Mouse (Mus musculus) gonadal fat pad, adult 2 months (tissue): ENCODE results near the gene Smim20. TPM values are rescaled to one million over a fixed set of nuclear protein-coding genes. Genes with fewer than 3 reads are reported as not detected.

Source experiments
- DNase-seq: peaks from one replicate; pipeline ENCODE4 v3.0.0-alpha.2; 2012; ENCODE audit warnings: low read depth
- polyA plus RNA-seq: library from polyadenylated mRNA; depleted of rRNA; stranded (reverse); fragments of >200 nt; gene quantifications from 2 replicates; pipeline ENCODE4 v1.2.3, GENCODE M21; 2012; rRNA removed

Smim20 gene
- polyA plus RNA-seq, 1 experiment, result 57.0 TPM

DNA sequence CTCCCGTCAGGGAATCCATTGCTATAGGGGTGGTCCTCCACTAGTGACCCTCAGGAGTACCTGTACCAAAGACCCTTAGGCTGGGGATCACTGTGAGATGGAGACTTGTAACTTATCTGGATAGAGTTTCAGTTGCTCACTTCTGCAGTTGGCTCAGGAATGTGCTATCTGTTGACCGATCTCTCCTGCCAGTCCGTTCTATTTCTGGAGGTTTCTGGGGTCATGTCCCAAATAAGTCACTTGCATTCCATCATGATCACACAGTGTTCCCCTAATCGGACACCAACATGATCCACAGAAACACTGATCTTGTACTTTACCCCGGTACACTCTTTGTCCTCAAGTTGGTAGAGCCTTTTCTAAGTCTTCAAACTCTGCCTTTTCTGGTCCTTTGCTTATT, 40.6 kb downstream of the Smim20 start:
- DNase-seq, result no peak

DNA sequence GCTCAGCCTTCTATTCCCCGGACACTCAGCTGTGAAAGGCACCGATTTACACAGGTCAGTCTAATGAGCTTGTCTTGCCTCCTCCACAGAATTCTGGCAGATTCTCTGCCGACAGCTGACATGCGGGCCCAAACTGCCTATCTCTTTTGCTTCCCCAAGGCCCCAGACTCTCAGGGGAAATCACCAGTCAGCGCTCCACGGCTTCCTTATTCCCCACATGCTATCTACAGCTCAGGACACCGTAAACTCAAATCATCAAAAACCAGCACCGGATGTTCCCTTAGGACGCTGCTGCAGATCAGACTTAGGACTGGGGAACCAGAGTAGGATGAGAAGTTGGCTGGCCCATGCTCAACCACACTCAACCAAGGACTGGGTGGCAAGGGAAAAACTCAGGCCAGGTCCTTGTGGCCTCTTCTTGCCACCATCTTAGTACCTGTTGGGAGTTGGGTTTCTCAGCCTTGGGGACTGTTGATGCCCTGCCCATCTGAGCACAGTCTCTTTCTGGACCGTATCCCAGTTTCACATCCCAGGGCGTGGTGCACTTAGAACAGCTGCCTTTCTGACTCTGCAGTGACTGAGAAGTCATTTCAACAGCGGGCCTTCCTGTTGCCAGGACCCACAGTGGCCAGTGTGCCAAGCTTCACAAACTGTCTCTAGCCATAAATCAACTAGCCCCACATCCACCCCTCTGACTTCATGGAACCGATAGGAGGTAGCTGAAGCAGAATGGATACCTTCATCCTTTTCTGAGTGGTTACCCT, 47.7 kb downstream of the Smim20 start:
- no peak for DNase-seq

DNA sequence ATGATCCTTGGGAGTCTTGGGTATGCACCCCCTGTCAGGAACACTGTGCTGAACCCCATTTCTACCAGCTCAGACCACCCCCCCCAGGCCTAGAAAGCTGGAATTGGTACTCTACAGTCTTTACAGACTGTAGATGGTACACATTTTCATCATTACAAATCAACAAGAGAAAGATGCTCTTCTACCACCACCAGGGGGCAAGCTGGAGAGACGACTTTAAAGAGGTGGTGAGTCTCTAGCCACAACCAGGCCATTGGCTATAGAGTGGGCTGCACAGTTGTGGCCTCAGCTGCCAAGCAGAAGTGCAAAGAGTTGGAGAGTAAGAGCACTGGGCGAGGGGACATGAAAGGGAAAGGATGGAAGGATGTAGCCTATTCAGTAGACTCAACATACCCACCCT, 48.9 kb downstream of the Smim20 start:
- no peak for DNase-seq

DNA sequence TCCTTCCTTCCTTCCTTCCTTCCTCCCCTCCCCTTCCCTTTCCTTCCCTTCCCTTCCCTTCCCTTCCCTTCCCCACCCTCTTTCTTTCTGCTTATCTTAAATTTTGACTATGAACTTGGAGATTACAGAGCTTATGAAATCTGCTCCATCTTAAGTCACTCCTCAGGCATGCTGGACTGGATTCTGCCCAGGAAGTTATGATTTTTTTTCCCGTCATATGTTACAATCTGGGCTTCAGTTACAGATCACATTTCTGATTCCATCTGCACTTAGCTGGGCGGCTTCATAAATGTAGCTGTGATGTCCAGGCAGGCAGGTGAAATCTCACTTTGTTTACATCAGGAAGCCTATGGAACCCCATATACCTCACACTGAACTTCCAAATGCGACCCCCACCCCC, 50.5 kb downstream of the Smim20 start:
- no peak for DNase-seq

DNA sequence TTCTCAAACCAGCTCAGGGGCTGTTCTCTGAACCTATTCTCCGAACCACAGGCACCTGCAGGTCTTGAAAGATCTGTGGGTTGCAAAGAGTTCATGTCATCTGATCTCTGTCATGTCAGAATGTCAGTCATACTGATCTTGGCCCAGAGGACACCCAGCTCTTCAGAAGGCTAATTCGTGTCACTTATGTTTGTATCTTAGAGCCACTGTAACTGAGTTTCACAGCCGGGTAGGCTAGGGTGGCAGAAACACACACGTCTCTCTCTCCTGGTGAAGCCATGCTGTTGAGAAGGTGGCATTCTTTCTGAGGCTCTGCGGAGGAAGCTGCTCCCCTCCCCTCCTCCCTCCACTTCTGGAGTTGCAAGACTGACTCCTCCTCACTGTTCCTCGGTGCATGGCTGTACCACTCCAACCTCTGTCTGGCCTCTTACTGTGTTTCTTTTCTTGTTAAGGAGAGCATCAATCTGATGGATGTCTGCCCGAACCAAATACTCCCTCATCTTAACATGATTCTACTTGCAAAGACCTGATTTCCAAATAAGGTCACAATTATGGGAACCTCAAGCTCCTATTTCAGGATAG, 51.1 kb downstream of the Smim20 start:
- no peak for DNase-seq

DNA sequence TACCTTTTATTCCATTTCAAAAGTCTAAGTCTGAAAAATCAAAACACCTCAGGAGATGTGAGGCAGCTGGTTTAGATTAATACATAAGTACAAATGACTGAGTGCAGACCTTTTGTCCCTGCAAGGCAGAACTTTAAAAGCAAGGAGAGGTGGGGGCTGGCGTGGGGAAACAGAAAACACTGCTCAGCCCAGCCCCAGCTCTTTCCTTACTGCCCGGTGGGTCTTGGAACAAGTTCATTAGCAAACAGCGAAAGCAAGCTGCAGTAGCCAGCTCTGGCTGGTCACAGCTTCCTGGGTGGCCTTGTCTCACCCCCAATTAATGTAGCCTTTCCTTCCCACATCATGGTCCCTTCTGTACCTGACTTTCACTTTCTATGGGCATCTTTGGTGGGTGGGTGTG, 53.4 kb downstream of the Smim20 start:
- no peak for DNase-seq

DNA sequence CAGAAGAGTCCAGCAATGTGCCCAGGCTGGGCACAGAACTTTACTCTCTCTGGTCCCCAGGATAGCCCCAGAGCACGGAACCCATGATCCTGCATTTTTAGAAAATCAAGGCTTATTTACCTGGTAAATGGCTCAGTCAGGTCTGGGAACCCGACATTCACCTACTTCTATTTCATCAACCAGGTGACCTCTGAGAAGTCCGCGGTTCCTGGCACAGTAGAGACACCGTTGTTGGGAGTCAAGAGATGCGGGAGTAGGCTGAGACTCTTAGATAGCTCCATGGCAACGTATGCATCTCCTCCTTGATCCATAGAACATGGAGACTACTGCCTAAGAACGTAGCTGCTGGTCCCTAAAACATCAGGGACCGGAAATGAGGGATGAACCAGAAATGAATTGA, 55.0 kb downstream of the Smim20 start:
- DNase-seq, result no peak

DNA sequence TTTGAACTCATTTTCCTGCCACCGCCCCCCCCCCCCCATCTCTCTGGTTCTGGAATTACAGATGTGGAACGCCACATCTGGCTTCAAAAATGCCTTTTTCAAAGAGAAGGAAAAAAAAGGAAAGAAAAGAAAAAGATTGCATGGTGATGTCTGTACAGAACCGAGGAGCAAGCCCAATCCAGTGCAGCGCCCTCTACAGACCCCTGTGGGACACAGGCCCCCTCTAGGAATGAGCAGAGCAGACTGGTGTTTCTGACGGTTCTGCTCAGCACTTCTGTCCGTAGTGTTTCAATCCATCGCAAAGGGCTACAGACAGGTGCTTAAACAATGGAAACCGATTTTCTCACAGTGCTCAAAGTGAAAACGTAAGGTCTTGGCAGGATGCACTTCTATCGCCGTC, 55.6 kb downstream of the Smim20 start:
- no peak for DNase-seq

DNA sequence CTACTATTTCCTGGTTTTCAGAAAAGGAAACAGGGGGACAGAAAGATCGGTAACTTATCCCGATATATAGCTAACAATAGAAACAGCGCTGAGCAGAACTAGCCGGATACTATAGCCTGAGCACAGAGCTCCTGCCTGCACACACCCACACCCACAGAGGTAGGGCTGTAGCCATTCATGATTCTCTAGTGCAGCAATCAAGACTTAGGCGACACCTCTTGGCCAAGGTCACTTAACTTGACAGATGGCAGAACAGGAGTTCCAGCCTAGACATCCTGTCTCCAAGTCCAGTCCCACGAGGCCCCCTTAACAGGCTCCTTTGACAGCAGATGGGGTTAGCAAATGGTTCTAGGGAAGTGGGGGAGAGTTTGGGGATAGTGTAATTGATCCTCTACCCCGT, 56.2 kb downstream of the Smim20 start:
- DNase-seq, result no peak

DNA sequence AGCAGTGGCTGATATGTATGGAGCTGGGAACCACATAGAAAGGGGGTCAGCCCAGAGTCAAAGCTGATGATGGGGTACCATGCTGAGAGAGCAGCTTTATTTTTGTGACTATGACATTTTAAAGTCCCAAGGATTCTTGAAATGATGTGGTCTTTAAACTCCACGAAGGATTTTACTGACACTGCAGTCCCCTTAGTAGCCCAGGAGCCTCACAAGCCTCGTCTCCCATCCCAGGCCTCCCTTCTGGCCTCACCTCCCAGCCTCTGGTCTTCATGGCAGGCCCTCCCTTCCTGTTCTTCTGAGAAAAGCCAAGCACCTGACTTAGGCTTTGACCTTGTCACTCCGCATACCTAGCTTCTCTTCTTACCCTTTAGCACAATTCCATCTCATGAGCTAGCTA, 57.4 kb downstream of the Smim20 start:
- DNase-seq, result no peak

DNA sequence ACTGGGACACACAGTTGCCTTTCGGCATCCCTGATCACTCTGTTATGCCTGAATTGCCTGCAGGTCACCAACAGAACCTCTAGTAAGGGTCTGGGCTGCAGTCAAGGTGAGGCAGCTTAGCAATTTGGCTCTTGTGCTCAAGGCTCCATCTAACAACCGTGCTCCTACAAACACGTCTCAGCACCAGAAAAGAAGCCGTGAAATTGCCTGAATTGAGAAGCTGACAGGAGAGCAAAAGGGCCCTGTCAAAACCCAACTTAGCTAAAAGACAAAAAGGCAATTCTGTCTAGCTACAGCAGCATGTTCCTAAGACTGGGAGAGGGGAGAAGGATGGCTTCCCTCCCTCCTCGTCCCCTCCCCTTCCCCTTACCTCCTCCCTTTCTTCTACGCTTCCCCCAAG, 57.9 kb downstream of the Smim20 start:
- DNase-seq, result no peak

DNA sequence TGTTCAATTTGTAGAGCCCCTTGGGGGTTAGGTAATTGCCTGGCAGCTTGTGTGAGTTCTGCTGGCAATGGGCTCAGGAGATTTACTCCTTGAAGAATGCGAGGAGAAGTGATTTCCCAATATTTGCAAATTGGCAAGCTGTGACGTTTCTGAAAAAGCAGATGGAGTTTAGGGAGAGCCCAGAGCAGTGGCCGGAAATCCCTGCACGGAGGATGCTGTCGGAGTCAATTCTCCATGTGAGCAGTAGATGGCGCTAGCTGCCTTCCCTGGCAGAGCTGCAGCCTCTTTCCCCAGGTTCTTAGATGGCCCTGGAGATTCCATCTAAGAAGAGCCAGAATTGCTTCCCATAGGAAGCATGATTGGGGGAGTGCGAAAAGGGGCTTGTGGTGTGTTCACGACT, 59.1 kb downstream of the Smim20 start:
- DNase-seq, result peak; percentile 12

DNA sequence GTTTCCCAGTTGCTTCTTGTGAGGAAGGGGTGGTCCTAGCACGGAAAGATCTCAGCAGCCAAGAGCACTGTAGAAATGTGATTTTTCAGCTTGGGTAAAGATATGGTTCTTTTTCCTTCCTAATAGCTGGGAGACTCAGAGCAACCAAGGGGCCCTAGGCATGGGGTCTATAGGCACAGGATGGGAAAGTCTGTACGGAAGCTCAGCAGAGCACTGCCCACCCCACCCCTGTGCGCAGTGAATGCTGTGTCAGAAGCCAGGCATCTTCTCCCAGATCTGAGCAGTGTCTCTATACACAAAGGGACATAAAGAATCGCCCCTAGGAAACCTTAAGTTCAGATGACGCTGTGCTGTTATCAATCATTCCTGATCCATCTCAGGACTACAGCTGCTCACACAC, 59.6 kb downstream of the Smim20 start:
- no peak for DNase-seq

Other genes with a start within 250 kb of the Smim20 start
- gene Slc34a2, start 229.0 kb upstream of the Smim20 start, polyA plus RNA-seq, result 18.4 and 31.1 TPM in 2 replicates
- 6.9 and 8.8 TPM in 2 replicates for gene Sel1l3, start 53.2 kb upstream of the Smim20 start, polyA plus RNA-seq
- gene Rbpj, start 199.1 kb downstream of the Smim20 start, polyA plus RNA-seq, result 15.3 and 21.4 TPM in 2 replicates